Mouse (Mus musculus): ENCODE measurements around the gene Man2b2.

The Man2b2 gene

GRCm38 (mm10) chr5:36757033-36757432 lies 73.4 kb downstream of the Man2b2 start:
- DNase-seq: peak in 1 of 2 experiments; percentile 10
